Mouse (Mus musculus) limb, embryonic 13.5 days (tissue): ENCODE results near the gene Gm49510. TPM values are rescaled to one million over a fixed set of nuclear protein-coding genes. Genes with fewer than 3 reads are reported as not detected.
A peak's percentile ranks its signal among the peaks of the same experiment; 100 is the strongest.

Experiments used
- ATAC-seq: fragments of 200-750 bp; cut with Nextera tagmentation; 2 replicates; pipeline ENCODE4 v1.8.0; 2017; ENCODE audit warnings: low read depth, moderate number of reproducible peaks, moderate TSS enrichment; ENCODE audit not compliant: low FRiP score
- H3K27ac ChIP-seq: fragments of 300-500 bp; sonication (generic); 2 replicates; pipeline ENCODE4 v1.5.1; 2015; ENCODE audit warnings: inconsistent platforms, mild to moderate bottlenecking, moderate library complexity
- H3K27me3 ChIP-seq: fragments of 300-500 bp; sonication (generic); 2 replicates; pipeline ENCODE4 v1.6.1; 2015; ENCODE audit warnings: mild to moderate bottlenecking, inconsistent platforms
- H3K36me3 ChIP-seq: fragments of 300-500 bp; sonication (generic); 2 replicates; pipeline ENCODE4 v1.6.1; 2015; ENCODE audit warnings: inconsistent platforms, mild to moderate bottlenecking, moderate library complexity
- H3K4me1 ChIP-seq: fragments of 300-500 bp; sonication (generic); 2 replicates; pipeline ENCODE4 v1.6.1; 2015; ENCODE audit warnings: inconsistent platforms
- H3K4me2 ChIP-seq: fragments of 300-500 bp; sonication (generic); replicated peaks from 2 replicates; pipeline ENCODE4 v1.6.1; 2015; ENCODE audit warnings: inconsistent platforms, mild to moderate bottlenecking, moderate library complexity
- H3K4me3 ChIP-seq: fragments of 300-500 bp; sonication (generic); 2 replicates; pipeline ENCODE4 v1.5.1; 2015; ENCODE audit warnings: moderate library complexity, mild to moderate bottlenecking, inconsistent platforms
- H3K9ac ChIP-seq: fragments of 300-500 bp; sonication (generic); 2 replicates; pipeline ENCODE4 v1.6.1; 2015; ENCODE audit warnings: mild to moderate bottlenecking, inconsistent platforms
- H3K9me3 ChIP-seq: fragments of 300-500 bp; sonication (generic); 2 replicates; pipeline ENCODE4 v1.6.1; 2016; ENCODE audit warnings: inconsistent platforms
- WGBS: fragments of 180-500 bp; shearing (Covaris S2); methylation state at CpG from one replicate; pipeline ENCODE4 v1.1.7; 2015; 5-methylcytosine and 5-hydroxymethylcytosine counted together
- microRNA-seq: library from miRNA; unstranded; fragments of <30 nt; microRNA quantifications from one replicate; pipeline ENCODE4, GENCODE M21; 2016
- polyA plus RNA-seq: library from polyadenylated mRNA; unstranded; fragments of >200 nt; fragmentation: Nextera tagmentation; extraction: Ambion mirVana; gene quantifications from 2 replicates; pipeline ENCODE4 v1.2.1, GENCODE M21; 2015

Gm49510 gene
- polyA plus RNA-seq, 1 experiment from 2014 or later: 0.71 TPM

DNA sequence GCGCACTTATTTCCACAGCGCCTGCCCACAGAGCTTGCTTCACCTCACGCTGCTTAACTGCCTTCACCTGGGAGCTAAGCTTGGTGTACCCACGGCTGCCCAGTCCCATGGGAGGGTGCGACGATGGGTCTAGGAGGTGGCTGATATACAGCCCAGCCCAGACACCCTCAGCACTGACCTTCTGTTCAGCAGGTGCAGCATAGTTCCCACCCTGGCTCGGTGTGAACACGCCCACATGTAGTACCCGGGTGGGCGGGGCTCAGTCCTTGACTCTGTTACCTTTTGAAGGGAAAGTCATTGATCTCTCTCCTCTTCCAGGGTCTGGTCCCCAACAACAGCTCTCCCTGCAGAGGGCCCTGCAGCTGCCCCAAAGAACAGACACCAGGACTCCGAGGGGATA lies 60.1 kb downstream of the Gm49510 start:
- H3K4me1 ChIP-seq: peaks cover 28% of the 10 kb centered on the region
- no peaks in the 10 kb centered on the region for H3K9me3 ChIP-seq
- H3K27ac ChIP-seq: no peak overlapping the region
- H3K27me3 ChIP-seq: no peaks in the 10 kb centered on the region
- ATAC-seq: no peak
- H3K36me3 ChIP-seq: peaks cover 54% of the 10 kb centered on the region
- WGBS: 83% methylated on average over 11 of the region's 11 CpGs
- no peak overlapping the region for H3K4me3 ChIP-seq
- no peak overlapping the region for H3K4me2 ChIP-seq
- no peak overlapping the region for H3K9ac ChIP-seq

DNA sequence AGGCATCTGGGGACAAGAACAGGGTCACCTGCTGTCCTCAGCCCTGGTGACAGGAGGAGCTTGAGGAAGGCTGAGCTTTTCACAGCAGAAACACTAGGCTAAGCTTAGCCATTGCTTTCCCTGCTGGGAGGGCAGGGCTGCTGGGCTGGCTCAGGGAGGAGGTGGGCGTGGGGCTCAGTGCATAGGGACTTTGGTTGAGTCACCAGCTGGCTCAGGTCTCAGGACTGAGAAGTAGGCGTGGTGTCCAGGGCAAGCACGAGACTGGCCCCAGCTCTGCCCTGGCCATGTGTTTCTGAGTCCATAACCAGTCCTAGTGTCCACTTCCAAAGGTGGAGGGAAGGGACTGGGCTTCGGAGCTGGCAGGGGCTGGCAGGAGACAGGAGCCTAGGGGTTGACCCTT lies 60.6 kb downstream of the Gm49510 start:
- H3K27ac ChIP-seq: no peak overlapping the region
- H3K36me3 ChIP-seq: peaks cover 50% of the 10 kb centered on the region
- no peak for ATAC-seq
- H3K4me2 ChIP-seq: no peak overlapping the region
- H3K4me3 ChIP-seq: no peak overlapping the region
- H3K4me1 ChIP-seq: peaks cover 28% of the 10 kb centered on the region
- WGBS: 83% methylated on average over 4 of the region's 4 CpGs
- 0 out of 2 replicates have a peak overlapping the region, but pooled peaks have one; percentile 13 for H3K9ac ChIP-seq
- no peaks in the 10 kb centered on the region for H3K9me3 ChIP-seq
- H3K27me3 ChIP-seq: no peaks in the 10 kb centered on the region

DNA sequence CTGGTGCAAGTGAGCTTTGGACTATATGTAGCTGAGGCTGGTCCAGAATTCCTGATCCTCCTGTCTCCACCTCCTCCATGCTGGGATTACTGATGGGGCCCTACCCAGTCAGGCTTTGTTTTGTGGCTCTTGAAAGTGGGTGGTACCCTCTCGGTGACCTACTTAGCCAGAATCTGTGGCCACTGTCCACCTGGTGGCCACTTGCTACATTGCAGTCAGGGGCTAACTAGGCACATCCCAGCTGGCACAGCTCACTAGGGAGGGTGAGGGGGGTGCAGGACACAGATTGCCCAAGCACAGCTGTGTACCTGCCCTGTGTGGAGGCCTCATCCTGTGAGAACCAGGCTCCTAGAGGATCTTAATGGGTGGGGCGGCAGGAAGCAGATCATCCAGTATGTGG lies 63.4 kb downstream of the Gm49510 start:
- H3K27ac ChIP-seq: no peak overlapping the region
- H3K9ac ChIP-seq: no peak overlapping the region
- H3K4me3 ChIP-seq: no peak overlapping the region
- H3K4me2 ChIP-seq: no peak overlapping the region
- peaks cover 12% of the 10 kb centered on the region for H3K4me1 ChIP-seq
- 45% methylated on average over 2 of the region's 2 CpGs for WGBS
- no peaks in the 10 kb centered on the region for H3K27me3 ChIP-seq
- no peaks in the 10 kb centered on the region for H3K9me3 ChIP-seq
- peaks cover 65% of the 10 kb centered on the region for H3K36me3 ChIP-seq
- ATAC-seq: peak; percentile 34; the same call in 1 of the 2 replicates

Small RNA genes within 50 kb of the gene (microRNA-seq; reads per million reads assigned to microRNA genes)
- gene Mir6955: not detected

Other genes starting within 250 kb of the Gm49510 start
- gene Elfn2, start 180.9 kb upstream of the Gm49510 start, polyA plus RNA-seq: 0.05 and 0.11 TPM in 2 replicates
- 14.1 and 15.0 TPM in 2 replicates for gene Mfng, start 126.2 kb upstream of the Gm49510 start, polyA plus RNA-seq
- gene Card10, start 96.6 kb upstream of the Gm49510 start, polyA plus RNA-seq: 3.0 TPM in 2 replicates
- 17.9 and 19.1 TPM in 2 replicates for gene Cdc42ep1, start 57.0 kb upstream of the Gm49510 start, polyA plus RNA-seq
- gene Lgals2, start 44.1 kb upstream of the Gm49510 start, polyA plus RNA-seq: 0.47 and 0.53 TPM in 2 replicates
- 42.0 and 46.5 TPM in 2 replicates for gene Gga1, start 22.5 kb upstream of the Gm49510 start, polyA plus RNA-seq
- 43.7 and 51.3 TPM in 2 replicates for gene Sh3bp1, start 101 bp downstream of the Gm49510 start, polyA plus RNA-seq
- 19.1 and 20.3 TPM in 2 replicates for gene Pdxp, start 14.3 kb downstream of the Gm49510 start, polyA plus RNA-seq
- gene Lgals1, start 27.1 kb downstream of the Gm49510 start, polyA plus RNA-seq: 1,866 and 1,947 TPM in 2 replicates
- gene Nol12, start 35.3 kb downstream of the Gm49510 start, polyA plus RNA-seq: 55.7 and 60.0 TPM in 2 replicates
- 42.0 and 50.2 TPM in 2 replicates for gene Triobp, start 48.1 kb downstream of the Gm49510 start, polyA plus RNA-seq
- gene H1f0, start 128.8 kb downstream of the Gm49510 start, polyA plus RNA-seq: 558 and 589 TPM in 2 replicates
- not detected in 2 replicates for gene Galr3, start 142.2 kb downstream of the Gm49510 start, polyA plus RNA-seq
- 51.9 and 52.8 TPM in 2 replicates for gene Ankrd54, start 163.2 kb downstream of the Gm49510 start, polyA plus RNA-seq
- 221 and 229 TPM in 2 replicates for gene Eif3l, start 175.5 kb downstream of the Gm49510 start, polyA plus RNA-seq
- gene Micall1, start 209.2 kb downstream of the Gm49510 start, polyA plus RNA-seq: 8.9 and 10.6 TPM in 2 replicates
- 293 and 294 TPM in 2 replicates for gene Polr2f, start 241.3 kb downstream of the Gm49510 start, polyA plus RNA-seq
- 5.6 and 7.5 TPM in 2 replicates for gene 1700088E04Rik, start 241.6 kb downstream of the Gm49510 start, polyA plus RNA-seq